Mouse (Mus musculus) layer of hippocampus, postnatal 25 days (tissue): ENCODE data around the gene Atf2. TPM values are rescaled to one million over a fixed set of nuclear protein-coding genes. Genes with fewer than 3 reads are reported as not detected.
"Not testable (repeated sequence)": the region's sequence is repeated elsewhere in the genome, so short reads cannot be mapped to it uniquely, and the experiment has no call there.

Source experiments
- DNase-seq, 2 experiments: peaks; one replicate each; pipeline ENCODE4 v3.0.0; 2022; ENCODE audit warnings: mixed read lengths in 2 of 2, low spot score in 1 of 2; ENCODE audit errors: extremely low spot score in 1 of 2
- total RNA-seq, 2 experiments: library from RNA; stranded (reverse); gene quantifications; 2 replicates each; pipeline ENCODE4 v1.2.3; 2021

Atf2 gene
- 100 to 1,000 TPM; 132 to 140 TPM for total RNA-seq

- DNase-seq, result peak; percentile 91 to 94
Observed at GRCm38 (mm10) chr2:73892464-73893296, at the start of gene Atf2. Gene Atf2, minus strand, starts transcription at chr2:73892639.

GRCm38 (mm10) chr2:73941281-73941680 is 48.8 kb upstream of the Atf2 start:
- DNase-seq, result no peak

- DNase-seq, result no peak
Observed at GRCm38 (mm10) chr2:73940471-73940870, 48.0 kb upstream of the Atf2 start.

DNA sequence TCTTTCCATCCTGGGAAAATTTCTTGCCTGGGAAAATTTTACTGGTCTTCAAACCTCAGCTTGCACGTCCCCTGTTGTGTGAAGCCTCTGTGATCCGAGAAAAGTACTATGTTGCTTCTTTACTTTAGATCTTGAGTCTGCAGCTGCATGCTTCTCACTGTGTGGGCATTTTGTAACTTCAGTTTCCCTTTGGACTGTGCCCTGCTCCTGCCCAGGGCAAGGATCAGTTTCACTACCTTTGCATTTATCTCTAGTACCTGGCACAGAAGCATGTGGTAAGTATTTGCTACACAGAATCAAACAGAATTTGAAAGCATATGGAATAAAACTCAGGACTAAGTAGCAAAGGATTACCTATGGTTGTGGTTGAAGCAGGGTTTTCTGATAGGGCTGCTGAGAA is 46.5 kb upstream of the Atf2 start:
- DNase-seq, result no peak

GRCm38 (mm10) chr2:73932676-73933313 is 40.4 kb upstream of the Atf2 start:
- peak; percentile 43 to 59 for DNase-seq

DNA sequence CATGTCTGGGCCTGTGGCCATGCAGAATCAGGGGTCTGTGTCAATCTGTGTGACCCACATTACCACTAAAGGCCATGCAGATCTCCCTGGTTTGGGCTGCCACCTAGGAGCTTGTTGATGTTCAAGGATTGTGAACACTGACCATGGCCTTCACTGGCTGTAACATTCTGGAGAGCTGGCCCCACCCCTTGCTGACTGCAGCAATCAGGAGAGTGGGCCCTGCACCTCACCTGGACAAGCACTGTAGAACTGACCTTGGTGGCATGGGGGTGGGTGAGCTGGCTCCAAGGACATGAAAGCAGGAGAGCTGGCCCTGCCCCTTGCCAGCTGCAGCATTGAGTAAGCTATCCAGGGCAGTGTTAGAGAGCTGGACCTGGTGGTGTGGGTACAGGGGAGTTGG is 35.3 kb upstream of the Atf2 start:
- no peak for DNase-seq

- no peak for DNase-seq
Observed at GRCm38 (mm10) chr2:73925539-73925938, 33.1 kb upstream of the Atf2 start.

DNA sequence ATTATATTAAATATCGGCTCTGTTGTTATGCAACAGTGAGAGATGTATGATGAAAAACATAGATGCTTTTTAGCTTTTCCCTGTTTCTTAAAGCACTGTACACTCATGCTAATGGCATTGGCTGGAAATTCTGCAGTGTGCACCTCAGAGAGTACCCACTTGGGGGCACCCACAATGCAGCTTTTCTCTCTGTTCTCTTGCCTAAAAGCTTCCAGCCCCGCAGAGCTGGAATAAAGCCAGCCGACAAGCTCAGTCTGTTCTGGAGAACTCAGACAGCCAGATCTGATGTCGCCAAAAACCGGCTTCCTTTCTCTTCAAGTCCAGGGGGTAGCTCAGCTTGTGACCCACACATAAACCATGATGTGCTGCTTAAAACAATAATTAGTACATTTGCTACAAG is 32.6 kb upstream of the Atf2 start:
- peak; percentile 57 to 84 for DNase-seq

GRCm38 (mm10) chr2:73919642-73920041 is 27.2 kb upstream of the Atf2 start:
- DNase-seq, result peak in 1 of 2 experiments; percentile 29

- no peak for DNase-seq
Observed at GRCm38 (mm10) chr2:73912264-73912663, 19.8 kb upstream of the Atf2 start.

DNA sequence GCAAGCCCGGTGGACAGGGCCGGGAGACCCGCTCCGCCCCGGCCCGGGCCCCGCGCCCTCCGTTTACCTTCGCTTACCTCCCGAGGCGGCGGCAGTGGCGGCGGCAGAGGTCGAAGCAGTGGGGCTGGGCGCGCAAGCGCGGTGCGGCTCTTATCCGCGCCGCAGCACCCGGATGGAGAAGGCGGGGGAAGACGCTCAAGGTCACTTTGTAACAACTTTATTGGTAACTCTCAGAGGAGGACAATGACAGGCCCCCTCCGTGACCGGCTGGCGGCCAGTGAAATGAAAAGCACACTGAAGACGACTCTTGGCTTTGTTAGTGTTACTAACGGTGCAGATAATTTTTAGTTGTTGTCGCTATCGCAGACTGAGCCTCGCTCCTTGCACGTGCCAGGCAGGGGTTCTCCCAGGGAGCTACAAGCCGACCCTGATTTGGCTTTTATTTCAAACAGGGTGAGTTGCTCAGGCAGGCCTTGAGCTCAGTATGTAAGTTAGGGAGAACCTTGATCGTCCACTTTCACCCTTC is 18.8 kb upstream of the Atf2 start, which contains the start of gene Atp5g3:
TSS of gene Atp5g3 (minus strand) at position 152 of the 526 bp plus-strand sequence.
- peak; percentile 83 to 86 for DNase-seq

- peak; percentile 32 to 33 for DNase-seq
Observed at GRCm38 (mm10) chr2:73910571-73911174, 18.2 kb upstream of the Atf2 start.

GRCm38 (mm10) chr2:73909116-73909515 is 16.7 kb upstream of the Atf2 start:
- no peak for DNase-seq

GRCm38 (mm10) chr2:73904679-73905078 is 12.2 kb upstream of the Atf2 start:
- DNase-seq, result not testable (repeated sequence)

- no peak for DNase-seq
Observed at GRCm38 (mm10) chr2:73903536-73903935, 11.1 kb upstream of the Atf2 start.

GRCm38 (mm10) chr2:73902328-73902727 is 9.9 kb upstream of the Atf2 start:
- not testable (repeated sequence) for DNase-seq

DNA sequence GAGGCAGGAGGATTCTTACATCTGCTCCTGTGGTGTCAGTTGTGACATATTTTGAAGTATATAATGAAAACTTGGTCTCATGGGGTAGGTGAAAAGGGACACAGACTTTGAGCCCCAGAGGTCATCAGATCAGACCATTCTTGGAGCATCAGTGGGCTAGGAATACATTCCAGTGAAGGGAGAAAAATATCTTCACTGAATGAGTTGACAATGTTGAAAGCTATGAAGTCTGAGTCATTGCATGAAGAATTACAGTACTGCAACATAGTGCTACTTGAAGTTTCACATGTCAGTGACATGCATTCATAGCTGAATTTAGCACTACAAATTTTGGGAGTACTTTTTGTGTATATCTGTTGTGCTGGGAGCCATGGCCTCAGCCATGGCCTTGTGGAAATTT is 8.7 kb upstream of the Atf2 start:
- DNase-seq, result no peak

DNA sequence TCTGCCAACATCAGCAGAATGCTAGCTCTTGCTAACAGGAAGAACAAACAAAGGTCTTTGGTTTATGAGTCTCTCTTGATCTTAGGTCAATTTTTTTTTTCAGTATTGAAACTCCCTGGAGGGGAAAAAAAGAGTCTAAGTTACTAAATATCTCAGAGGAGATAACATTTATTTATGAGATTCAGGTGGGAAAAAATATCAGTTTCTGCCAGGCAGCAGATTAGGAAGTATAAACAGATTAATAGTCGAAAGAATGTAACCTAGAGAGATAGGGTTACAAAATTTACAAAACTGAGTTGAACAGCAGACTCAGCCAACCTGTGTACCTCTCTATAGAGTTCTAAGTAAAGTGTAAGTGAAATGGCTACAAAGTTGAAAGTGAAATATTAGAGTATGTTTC is 7.9 kb upstream of the Atf2 start:
- no peak for DNase-seq

DNA sequence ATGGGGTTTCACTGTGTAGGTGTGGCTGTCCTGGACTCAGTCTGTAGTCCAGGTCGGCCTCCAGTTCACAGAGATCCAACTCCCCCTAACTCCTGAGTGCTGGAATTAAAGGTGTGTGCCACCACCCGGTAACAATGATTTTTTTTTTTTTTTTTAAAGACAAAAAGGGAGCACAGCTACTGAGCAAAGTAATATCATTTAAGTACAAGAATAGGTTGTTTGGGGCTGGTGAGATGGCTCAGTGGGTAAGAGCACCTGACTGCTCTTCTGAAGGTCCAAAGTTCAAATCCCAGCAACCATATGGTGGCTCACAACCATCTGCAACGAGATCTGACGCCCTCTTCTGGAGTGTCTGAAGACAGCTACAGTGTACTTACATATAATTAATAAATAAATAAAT is 4.5 kb upstream of the Atf2 start:
- not testable (repeated sequence) for DNase-seq

DNA sequence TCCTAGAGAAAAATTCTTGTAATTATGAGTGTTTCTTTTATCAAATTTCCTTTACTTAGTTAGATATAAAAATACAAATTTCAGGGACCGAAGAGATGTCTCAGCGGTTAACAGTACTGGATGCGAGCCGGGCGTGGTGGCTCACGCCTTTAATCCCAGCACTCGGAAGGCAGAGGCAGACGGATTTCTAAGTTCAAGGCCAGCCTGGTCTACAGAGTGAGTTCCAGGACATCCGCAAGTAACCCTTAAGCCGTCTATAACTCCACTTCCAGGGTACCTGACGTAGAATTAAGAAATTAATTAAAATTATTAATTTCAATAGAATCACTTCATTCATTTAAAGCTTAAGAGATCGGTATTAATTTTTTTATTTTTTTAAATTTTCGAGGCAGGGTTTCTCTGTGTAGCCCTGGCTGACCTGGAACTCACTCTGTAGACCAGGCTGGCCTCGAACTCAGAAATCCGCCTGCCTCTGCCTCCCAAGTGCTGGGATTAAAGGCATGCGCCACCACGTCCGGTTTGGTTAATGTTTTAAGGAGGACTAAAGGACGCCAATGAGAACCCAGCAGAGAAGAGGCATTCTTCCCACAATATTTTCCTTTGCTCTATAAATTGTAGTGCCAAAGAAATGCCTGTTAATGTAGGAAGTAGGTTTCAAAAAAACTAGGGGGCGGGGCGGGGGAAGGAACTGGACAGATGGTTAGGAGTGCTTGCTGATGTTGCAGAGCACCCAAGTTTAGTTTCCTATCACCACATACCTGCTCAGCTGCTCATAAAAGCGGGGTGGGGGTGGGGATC is 1.2 kb upstream of the Atf2 start:
- no peak for DNase-seq
